Mouse (Mus musculus): ENCODE data around the gene Psmd9. TPM values are rescaled to one million over a fixed set of nuclear protein-coding genes. Genes with fewer than 3 reads are reported as not detected.

Psmd9 gene
- total RNA-seq, 4 experiments from 2014 or later: 26.2 to 34.3 (median 27.4) TPM

DNA sequence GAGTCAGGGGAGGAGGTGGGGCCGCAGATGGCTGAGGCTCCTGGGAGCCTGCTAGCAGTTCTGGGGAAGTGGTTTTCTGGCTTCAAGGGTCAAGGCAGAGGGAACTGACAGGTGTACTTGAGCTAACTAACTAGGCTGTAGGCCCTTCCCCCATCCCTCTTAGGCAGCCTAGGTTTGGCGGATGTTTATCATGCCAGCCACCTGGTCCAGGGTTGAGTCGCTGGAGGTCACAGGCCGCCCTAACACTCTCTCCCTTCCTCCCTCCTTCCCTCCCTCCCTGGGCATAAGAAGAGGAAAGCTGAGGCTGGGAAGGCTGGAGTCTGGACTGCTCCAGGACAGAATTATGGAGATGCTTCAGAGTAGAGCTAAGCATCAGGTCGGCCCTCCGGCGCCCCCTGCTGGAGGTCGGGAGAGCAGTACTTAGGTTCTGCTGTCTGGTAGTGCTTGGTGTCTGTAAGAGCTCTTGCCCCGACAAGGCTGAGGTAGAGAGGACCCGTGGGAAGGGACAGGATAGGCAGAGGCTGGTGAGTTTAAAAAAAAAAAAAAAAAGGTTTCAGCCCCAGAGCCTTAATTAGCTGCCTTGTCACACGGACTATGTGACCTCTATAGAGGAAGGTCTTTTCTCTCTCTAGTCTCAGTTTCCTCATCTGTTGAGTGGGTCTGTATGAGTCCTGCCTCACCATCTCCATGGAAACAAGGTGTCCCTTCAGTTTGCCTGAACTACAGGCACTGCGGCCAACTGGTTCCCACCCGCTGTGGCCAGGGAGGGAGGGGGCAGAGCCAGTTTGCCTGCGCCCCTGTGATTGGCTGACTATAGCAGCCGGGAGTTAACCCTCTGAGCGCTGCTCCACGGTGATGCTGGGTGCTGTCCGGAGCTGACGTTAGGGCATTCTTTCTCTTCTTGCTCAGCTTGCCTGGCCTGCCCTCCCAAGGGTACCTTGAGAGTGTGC is 19.5 kb upstream of the Psmd9 start:
- DNase-seq (ENCODE audit: low spot score in 2 of 2): peak; percentile 84 to 94

- no peak for DNase-seq (ENCODE audit: low spot score in 2 of 2)
Measured at GRCm38 (mm10) chr5:123150641-123151040, 18.6 kb upstream of the Psmd9 start.

GRCm38 (mm10) chr5:123151077-123151476 is 18.1 kb upstream of the Psmd9 start:
- no peak for DNase-seq (ENCODE audit: low spot score in 2 of 2)

- no peak for DNase-seq (ENCODE audit: low spot score in 2 of 2)
Measured at GRCm38 (mm10) chr5:123151707-123152362, 17.4 kb upstream of the Psmd9 start.

DNA sequence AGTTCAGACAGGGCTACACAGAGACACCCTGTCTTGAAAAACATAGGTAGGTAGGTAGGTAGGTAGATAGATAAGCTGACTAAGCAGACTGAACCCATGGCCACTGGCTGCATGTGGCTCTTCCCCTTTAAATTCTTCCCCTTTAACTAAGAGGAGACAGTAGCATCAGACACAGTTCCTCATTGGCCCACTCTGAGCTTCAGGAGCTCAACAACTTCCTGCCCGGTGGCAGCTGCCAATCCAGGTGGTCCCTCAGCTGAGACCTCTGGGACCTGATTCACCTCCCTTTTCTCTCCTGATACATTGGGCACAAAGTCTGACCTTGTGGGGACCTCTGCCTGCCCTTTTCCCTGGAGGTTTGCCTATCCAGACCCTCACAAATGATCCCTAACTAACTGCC is 16.3 kb upstream of the Psmd9 start:
- no peak for DNase-seq (ENCODE audit: low spot score in 2 of 2)

DNA sequence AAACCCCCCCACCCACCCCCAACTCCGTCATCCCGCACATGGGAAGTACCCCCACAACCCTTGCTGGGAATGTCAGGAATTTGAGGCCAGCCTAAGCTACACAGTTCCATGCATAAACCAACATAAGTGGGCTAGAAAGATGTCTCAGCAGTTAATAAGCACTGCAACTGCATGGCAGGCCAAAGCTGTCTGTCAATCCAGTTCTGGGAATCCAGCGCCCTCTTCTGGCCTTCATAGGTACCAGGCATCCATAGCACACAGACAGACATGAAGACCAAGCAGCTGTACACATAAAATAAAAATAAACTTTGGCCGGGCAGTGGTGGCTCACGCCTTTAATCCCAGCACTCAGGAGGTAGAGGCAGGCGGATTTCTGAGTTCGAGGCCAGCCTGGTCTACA is 13.8 kb upstream of the Psmd9 start:
- peak in 1 of 2 experiments; percentile 78 for DNase-seq (ENCODE audit: low spot score in 2 of 2)

GRCm38 (mm10) chr5:123156763-123157162 is 12.4 kb upstream of the Psmd9 start:
- no peak for DNase-seq (ENCODE audit: low spot score in 2 of 2)

DNA sequence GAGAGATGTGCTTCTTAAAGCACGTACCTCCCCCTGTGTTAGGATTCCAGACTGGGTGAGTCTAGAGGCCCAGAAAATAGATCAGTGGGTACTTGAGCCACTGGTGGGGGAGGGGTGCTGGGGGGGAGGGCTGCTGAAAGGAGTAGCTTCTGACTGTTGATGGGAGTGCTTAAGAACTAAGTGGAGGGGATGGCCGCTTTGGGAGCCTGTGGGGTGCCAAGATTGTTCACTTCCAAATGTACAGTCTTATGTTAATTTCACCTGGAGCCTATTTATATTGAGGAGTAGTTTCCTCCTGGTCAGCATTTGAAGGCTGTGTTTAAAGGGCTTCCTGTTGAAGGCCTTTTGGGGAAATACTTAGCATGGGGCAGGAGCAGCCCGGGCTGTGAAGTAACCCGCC is 11.2 kb upstream of the Psmd9 start:
- no peak for DNase-seq (ENCODE audit: low spot score in 2 of 2)

DNA sequence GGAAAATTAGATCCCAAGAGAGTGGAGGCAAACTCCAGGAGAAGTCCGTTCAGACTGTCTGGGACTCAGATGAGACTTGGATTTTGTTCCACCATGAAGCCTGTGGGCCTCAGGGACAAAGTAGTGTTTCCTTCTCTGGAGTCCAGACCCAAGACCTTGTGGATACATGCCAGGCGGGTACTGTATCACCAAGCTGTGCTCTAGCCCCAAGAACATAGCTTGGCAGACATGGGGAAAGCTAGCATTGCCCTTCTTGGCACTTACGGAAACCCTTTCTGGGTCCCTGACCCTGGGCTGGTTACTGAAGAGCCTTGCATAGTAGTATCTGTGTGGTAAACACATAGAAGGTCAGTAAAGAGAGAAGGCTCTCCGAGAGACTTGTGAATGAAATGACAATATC is 9.8 kb upstream of the Psmd9 start:
- no peak for DNase-seq (ENCODE audit: low spot score in 2 of 2)

DNA sequence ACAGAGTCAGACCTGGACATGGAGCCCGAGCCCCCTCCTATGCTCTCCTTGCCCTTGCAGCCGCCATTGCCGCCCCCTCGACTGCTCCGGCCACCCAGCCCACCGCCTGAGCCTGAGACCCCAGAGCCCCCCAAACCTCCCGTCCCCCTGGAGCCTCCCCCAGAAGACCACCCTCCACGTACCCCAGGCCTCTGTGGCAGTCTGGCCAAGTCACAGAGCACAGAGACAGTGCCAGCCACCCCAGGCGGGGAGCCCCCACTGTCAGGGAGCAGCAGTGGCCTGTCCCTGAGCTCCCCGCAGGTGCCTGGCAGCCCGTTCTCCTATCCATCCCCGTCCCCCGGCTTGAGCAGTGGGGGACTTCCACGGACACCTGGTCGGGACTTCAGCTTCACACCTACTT is 9.3 kb upstream of the Psmd9 start:
- no peak for DNase-seq (ENCODE audit: low spot score in 2 of 2)

DNA sequence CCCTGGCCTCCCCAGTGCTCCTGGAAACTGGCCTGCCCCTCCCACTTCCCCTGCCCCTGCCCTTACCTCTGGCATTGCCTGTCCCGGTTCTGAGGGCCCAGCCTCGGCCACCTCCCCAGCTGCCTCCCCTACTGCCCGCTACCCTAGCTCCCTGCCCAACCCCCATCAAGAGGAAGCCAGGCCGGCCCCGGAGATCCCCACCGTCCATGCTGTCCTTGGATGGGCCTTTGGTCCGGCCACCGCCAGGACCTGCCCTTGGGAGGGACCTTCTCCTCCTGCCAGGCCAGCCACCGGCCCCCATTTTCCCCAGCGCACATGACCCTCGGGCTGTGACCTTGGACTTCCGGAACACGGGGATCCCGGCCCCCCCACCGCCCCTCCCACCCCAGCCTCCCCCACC is 8.9 kb upstream of the Psmd9 start:
- no peak for DNase-seq (ENCODE audit: low spot score in 2 of 2)

- DNase-seq (ENCODE audit: low spot score in 2 of 2): no peak
Measured at GRCm38 (mm10) chr5:123162942-123163341, 6.3 kb upstream of the Psmd9 start.

DNA sequence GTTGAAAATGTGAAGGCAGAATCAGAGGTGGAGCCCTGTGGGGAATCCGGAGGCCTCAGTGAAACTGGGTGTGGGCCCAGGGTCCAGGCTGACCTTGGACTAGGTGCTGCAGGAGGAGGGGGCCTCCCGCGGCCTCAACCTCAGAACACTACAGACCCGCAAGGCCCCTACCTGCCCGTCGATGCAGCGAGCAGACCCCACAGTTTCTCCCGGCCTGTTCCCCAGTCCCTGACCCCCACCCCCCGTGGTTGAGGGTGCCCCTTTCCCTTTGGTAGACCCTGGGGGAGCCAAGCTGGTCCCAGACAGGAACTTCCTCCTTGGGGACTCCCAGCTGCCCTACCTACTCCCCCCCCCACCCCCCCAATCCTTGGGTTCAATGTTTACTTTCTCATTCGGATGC is 2.8 kb upstream of the Psmd9 start:
- no peak for DNase-seq (ENCODE audit: low spot score in 2 of 2)

DNA sequence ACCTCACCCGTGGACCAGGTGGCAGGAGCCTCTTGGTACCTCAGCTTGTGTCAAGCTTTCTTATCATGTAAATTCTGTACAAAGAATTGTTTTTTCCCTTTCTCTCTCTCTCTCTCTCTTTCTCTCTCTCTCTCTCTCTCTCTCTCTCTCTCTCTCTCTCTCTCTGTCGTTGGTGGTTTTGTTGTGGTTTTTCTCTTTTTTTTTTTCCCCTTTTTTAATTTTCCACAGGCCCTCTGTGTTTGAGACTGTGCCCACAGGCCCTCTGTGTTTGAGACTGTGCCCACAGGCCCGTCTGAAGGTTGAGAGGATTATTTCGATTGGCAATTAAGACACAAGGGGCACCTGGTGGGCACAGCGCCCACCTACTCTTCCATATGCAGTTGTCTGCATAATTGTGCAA is 1.6 kb upstream of the Psmd9 start:
- no peak for DNase-seq (ENCODE audit: low spot score in 2 of 2)

DNA sequence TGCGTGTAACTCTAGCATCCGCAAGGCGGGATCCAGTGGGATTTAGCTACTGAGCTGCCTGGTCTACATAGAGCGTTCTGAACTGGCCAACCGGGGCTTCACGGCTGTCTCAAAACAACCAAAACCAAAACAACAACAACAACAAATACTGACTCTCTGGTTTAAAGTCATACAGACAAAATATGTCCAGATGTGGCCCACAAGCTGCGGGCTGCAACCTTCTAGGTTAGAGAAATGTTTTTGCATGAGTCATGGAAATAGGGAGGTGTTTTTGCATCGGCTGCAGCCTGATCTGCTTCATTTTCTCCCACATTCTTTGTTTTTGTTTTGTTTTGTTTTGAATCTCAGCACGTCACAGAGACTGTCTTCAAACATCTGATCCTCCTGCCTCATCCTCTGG is 1.2 kb downstream of the Psmd9 start:
- no peak for DNase-seq (ENCODE audit: low spot score in 2 of 2)

- DNase-seq (ENCODE audit: low spot score in 2 of 2): peak; percentile 61 to 74
Measured at GRCm38 (mm10) chr5:123171646-123172350, 2.6 kb downstream of the Psmd9 start.

GRCm38 (mm10) chr5:123178792-123179191 is 9.6 kb downstream of the Psmd9 start:
- DNase-seq (ENCODE audit: low spot score in 2 of 2): no peak

GRCm38 (mm10) chr5:123180390-123180789 is 11.2 kb downstream of the Psmd9 start:
- no peak for DNase-seq (ENCODE audit: low spot score in 2 of 2)

GRCm38 (mm10) chr5:123181536-123181935 is 12.3 kb downstream of the Psmd9 start:
- no peak for DNase-seq (ENCODE audit: low spot score in 2 of 2)

DNA sequence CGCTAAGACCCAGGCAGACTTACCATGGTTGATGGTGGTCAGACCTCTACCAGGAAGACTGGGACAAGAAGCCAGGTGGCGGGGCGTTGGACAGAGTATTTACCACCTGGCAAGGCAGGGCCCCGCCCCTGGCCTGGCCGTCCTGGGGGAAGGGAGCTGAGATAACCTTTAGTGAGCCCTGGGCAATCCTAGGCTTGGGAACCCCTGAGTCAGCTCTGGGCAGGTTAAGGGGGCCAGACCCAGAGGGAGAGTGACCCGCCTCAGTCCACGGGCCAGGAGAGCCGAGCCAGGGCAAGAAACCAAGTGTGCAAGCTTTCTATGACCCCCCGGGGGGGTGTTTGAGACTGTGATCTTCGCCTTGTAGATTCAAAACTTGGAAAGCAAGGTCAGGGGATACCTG is 13.4 kb downstream of the Psmd9 start, which contains the start of gene Hpd:
Gene Hpd (minus strand): TSS at position 77 of the 400 bp plus-strand sequence.
- no peak for DNase-seq (ENCODE audit: low spot score in 2 of 2)

- no peak for DNase-seq (ENCODE audit: low spot score in 2 of 2)
Measured at GRCm38 (mm10) chr5:123185966-123186365, 16.8 kb downstream of the Psmd9 start.

DNA sequence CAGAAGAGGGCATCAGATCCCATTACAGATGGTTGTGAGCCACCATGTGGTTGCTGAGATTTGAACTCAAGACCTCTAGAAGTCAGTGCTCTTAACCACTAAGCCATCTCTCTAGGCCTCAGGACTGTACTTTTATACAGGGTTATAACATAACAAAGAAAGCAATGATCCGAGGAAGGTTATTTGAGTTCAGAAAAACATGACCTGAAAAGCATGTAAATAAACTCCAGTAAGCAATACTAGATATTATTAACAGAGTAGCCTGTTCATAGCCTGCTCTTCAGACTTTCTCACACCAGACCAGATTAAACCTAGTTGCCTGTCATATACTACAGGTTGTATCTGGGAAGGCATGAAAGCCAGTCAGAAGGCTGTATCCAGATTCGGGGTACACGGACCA is 18.1 kb downstream of the Psmd9 start:
- no peak for DNase-seq (ENCODE audit: low spot score in 2 of 2)

Data from layer of hippocampus, adult 8-10 months (tissue).